Mouse (Mus musculus) ES-Bruce4 (cell line): ENCODE measurements at regions not wholly inside any gene's neighbourhood (a gene's known extent, or its start where the extent isn't known, plus 50 kb on each side); places are given as distances from the start of the nearest gene placed in this dataset.

Experiments used
- H3K27ac ChIP-seq: 2 replicates; pipeline ENCODE4 v1.5.1; 2012; ENCODE audit warnings: low read length, inconsistent platforms; ENCODE audit not compliant: insufficient read depth
- H3K27me3 ChIP-seq: 2 replicates; pipeline ENCODE4 v1.6.1; 2012; ENCODE audit warnings: mild to moderate bottlenecking, low read length, inconsistent platforms; ENCODE audit not compliant: control insufficient read depth, poor library complexity, insufficient read depth, severe bottlenecking
- H3K36me3 ChIP-seq: 2 replicates; pipeline ENCODE4 v1.6.1; 2012; ENCODE audit warnings: inconsistent platforms, mild to moderate bottlenecking, low read length, moderate library complexity; ENCODE audit not compliant: control insufficient read depth, poor library complexity, insufficient read depth, severe bottlenecking
- H3K4me1 ChIP-seq: one replicate; pipeline ENCODE4 v1.8.1; 2011; ENCODE audit warnings: low read length; ENCODE audit not compliant: control insufficient read depth, insufficient read depth
- H3K4me3 ChIP-seq: 2 replicates; pipeline ENCODE4 v1.5.1; 2011; ENCODE audit warnings: low read depth, mild to moderate bottlenecking, low read length
- H3K9ac ChIP-seq: 2 replicates; pipeline ENCODE4 v1.6.1; 2012; ENCODE audit warnings: low read depth, mild to moderate bottlenecking, inconsistent platforms; ENCODE audit not compliant: poor library complexity, severe bottlenecking
- H3K9me3 ChIP-seq: replicated peaks from 2 replicates; pipeline ENCODE4 v1.6.1; 2012; ENCODE audit warnings: mild to moderate bottlenecking, low read length, inconsistent platforms; ENCODE audit not compliant: control insufficient read depth, poor library complexity, insufficient read depth, severe bottlenecking
- CTCF ChIP-seq: IDR thresholded peaks from one replicate; pipeline ENCODE4 v1.8.1; 2011; ENCODE audit warnings: low read depth, low read length
- EP300 ChIP-seq: IDR thresholded peaks from 2 replicates; pipeline ENCODE4 v1.6.1; 2011; ENCODE audit warnings: low read depth, low read length; ENCODE audit not compliant: insufficient read depth
- POLR2A ChIP-seq: IDR thresholded peaks from one replicate; pipeline ENCODE4 v1.8.1; 2011; ENCODE audit warnings: low read length; ENCODE audit not compliant: insufficient read depth

DNA sequence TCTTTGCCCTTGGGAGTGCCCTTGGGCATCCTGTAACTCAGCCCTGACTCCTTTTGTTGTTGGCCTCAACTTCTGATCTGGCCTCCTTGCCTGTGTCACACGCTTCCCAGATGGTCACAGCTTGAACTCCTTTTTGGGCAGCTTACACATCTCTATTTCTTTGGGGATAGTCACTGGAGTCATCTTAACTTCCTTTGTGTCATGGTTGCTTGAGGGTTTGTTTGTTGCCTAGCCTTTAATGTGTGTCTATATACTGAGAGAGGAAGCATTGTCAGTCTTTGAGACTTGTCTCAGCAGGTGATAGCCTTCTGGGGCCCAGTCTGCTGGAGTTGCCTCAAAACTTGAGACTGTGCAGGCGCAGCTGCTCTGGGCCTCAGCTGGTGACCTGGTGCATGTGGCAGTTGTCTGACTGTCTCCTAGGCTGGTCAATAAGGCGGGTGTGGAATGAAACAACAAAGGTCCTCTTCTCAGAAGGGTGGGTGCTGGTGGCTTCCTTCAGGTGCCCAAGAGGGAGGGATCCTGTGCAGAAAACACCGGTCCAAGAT is 157.5 kb downstream of the Tpra1 start:
- H3K36me3 ChIP-seq: no peaks in the 10 kb centered on the region
- no peak overlapping the region for H3K4me3 ChIP-seq
- H3K27me3 ChIP-seq: no peaks in the 10 kb centered on the region
- H3K27ac ChIP-seq: no peak overlapping the region
- TF ChIP-seq EP300 (peak; percentile 66; the same call in 1 of the 2 replicates), POLR2A (no peak)
- no peaks in the 10 kb centered on the region for H3K4me1 ChIP-seq
- no peak overlapping the region for H3K9ac ChIP-seq
- H3K9me3 ChIP-seq: no peaks in the 10 kb centered on the region

- H3K9me3 ChIP-seq: no peaks in the 10 kb centered on the region
- no peaks in the 10 kb centered on the region for H3K4me1 ChIP-seq
- no peak for TF ChIP-seq POLR2A
- no peak for TF ChIP-seq CTCF
- TF ChIP-seq EP300: no peak
- no peak overlapping the region for H3K9ac ChIP-seq
- no peak overlapping the region for H3K27ac ChIP-seq
- no peaks in the 10 kb centered on the region for H3K27me3 ChIP-seq
- no peak overlapping the region for H3K4me3 ChIP-seq
- no peaks in the 10 kb centered on the region for H3K36me3 ChIP-seq
Observed at GRCm38 (mm10) chr6:89064977-89065580, 163.0 kb downstream of the Tpra1 start.

DNA sequence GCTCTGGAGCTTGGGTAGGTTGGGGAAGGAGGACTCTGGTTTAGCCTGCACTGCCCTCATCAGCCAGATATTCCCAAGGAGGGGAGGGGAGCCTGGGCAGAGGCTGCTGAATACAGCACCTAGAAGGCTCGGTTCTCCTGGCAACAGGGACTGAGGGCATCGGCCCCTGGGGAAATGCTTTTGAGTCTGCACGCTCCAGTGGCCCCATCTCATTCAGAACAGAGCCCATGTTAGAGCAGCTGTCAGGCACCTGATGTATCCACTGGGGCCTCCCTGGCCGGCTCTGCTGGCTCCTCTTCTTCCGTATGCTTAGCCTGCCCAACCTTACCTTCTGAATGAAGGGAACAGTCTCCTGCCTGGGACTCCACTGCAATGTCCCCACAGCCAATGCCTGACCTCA is 164.5 kb downstream of the Tpra1 start:
- no peak overlapping the region for H3K27ac ChIP-seq
- no peaks in the 10 kb centered on the region for H3K36me3 ChIP-seq
- H3K27me3 ChIP-seq: no peaks in the 10 kb centered on the region
- no peak overlapping the region for H3K9ac ChIP-seq
- no peak overlapping the region for H3K4me3 ChIP-seq
- H3K9me3 ChIP-seq: no peaks in the 10 kb centered on the region
- no peaks in the 10 kb centered on the region for H3K4me1 ChIP-seq
- no peak for TF ChIP-seq POLR2A

DNA sequence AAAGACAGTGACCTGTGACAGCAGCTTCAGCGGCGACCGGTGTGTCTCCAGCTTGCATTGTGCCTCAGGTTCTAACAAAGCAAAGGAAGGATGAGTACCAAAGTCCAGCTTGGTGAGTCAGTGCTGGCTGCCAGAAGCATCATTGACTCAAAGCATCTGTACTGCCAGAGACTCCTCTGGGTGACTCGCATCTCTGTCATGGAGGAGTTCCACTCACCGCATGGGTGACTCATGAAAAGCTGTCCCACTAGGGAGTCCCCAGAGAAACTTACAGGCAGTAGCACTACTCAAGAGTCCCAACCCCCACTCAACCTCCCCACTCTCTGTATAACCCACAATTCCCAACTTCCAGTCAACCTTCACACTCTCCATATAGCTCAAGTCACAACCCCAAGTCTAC is 166.2 kb downstream of the Tpra1 start:
- H3K4me3 ChIP-seq: no peak overlapping the region

DNA sequence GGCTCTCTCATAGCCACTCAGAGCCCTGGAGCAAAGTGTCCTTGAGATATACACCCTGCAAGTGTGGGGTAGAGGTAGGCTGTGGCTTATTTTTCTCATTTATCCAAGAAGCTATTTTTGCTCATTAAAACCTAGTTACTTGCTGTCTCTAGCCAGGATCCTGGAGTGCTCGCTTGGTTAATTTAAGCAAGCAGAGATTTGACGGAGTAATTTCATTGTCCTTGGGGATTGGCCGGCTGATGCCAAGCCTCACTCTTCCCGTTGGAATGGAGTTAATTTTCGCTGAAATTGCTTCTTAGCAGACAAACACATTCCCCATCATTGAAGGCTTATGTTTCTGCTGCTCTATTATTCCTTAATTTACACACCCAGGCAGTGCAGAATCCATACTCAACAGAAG is 167.1 kb downstream of the Tpra1 start:
- Histone ChIP-seq H3K4me3 (no peak overlapping the region), H3K36me3 (no peaks in the 10 kb centered on the region), H3K27me3 (no peaks in the 10 kb centered on the region), H3K9ac (no peak overlapping the region), H3K9me3 (no peaks in the 10 kb centered on the region), H3K4me1 (no peaks in the 10 kb centered on the region), H3K27ac (no peak overlapping the region)
- TF ChIP-seq POLR2A: no peak
- TF ChIP-seq EP300: no peak
- TF ChIP-seq CTCF: no peak

More for the DNA sequence above, 166.2 kb downstream of the Tpra1 start:
- no peak overlapping the region for H3K27ac ChIP-seq
- no peaks in the 10 kb centered on the region for H3K9me3 ChIP-seq
- no peak for TF ChIP-seq POLR2A
- no peak for TF ChIP-seq CTCF
- TF ChIP-seq EP300: no peak
- H3K36me3 ChIP-seq: no peaks in the 10 kb centered on the region
- H3K9ac ChIP-seq: no peak overlapping the region
- no peaks in the 10 kb centered on the region for H3K4me1 ChIP-seq
- no peaks in the 10 kb centered on the region for H3K27me3 ChIP-seq

DNA sequence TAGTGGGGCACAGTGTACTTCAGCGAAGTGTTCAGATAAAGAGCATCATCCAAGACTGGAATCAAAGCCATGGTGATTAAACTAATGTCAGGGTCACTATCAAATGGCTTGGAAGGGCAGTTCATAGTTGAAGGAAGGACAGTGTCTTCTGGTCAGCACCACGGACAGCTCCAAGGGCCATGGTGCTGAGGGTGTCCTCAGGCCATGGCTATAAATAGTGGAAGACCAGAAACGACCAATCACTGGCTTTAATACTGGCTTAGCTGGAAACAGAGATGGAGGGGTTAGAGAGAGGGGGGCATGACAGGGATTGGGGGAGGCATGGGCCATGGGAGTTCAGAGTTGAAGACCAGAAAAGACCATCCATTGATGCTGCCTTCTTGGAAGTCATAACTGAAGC is 168.0 kb downstream of the Tpra1 start:
- no peaks in the 10 kb centered on the region for H3K9me3 ChIP-seq
- TF ChIP-seq POLR2A: no peak
- TF ChIP-seq CTCF: no peak
- TF ChIP-seq EP300: no peak
- H3K27ac ChIP-seq: no peak overlapping the region
- H3K4me1 ChIP-seq: no peaks in the 10 kb centered on the region
- no peak overlapping the region for H3K9ac ChIP-seq
- H3K4me3 ChIP-seq: no peak overlapping the region
- no peaks in the 10 kb centered on the region for H3K27me3 ChIP-seq
- H3K36me3 ChIP-seq: no peaks in the 10 kb centered on the region
